Mouse (Mus musculus): Measurements from ENCODE around the gene Mpp5.

DNA sequence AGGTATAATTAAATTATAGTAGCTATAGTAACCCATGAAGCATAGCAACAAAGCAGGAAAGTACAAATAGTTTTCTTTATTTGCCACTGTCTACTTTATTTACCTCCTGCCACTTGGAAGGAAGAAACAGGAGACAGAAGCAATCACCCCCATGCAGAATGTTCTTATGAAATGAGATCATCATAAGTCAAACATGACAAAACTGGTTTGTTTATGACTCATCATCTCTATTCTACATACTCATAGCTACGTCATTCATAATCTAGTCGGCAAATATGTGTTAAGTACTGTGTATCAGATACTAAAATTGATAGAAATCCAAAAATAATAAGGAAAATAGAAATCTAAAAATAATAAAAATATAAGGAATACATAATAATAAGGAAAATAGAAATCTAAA is 8.4 kb upstream of the Mpp5 start:
- no peak for TF ChIP-seq USF1 (IDR thresholded peaks at IDR 0.05; ENCODE audit: low read depth)
- TF ChIP-seq CTCF (IDR thresholded peaks at IDR 0.05; ENCODE audit: control insufficient read depth, insufficient read depth, insufficient read length), result no peak
- no peak for TF ChIP-seq CEBPB (IDR thresholded peaks at IDR 0.05; ENCODE audit: low read depth)
- TF ChIP-seq MAX (IDR thresholded peaks at IDR 0.05), result no peak
- TF ChIP-seq MYOD1 (IDR thresholded peaks at IDR 0.05; ENCODE audit: control insufficient read depth, insufficient read length, low read depth), result no peak
